Mouse (Mus musculus) layer of hippocampus, postnatal 25 days (tissue): ENCODE data around the gene Fbxo48. TPM values are rescaled to one million over a fixed set of nuclear protein-coding genes. Genes with fewer than 3 reads are reported as not detected.
A peak's percentile ranks its signal among the peaks of the same experiment; 100 is the strongest.

ENCODE experiments used
- DNase-seq, 2 experiments: peaks; one replicate each; pipeline ENCODE4 v3.0.0; 2022; ENCODE audit warnings: mixed read lengths in 2 of 2, low spot score in 1 of 2; ENCODE audit errors: extremely low spot score in 1 of 2
- total RNA-seq, 2 experiments: library from RNA; stranded (reverse); gene quantifications; 2 replicates each; pipeline ENCODE4 v1.2.3; 2021

The Fbxo48 gene
- 1 to 10 TPM in 1 of 2 experiments, under 1 TPM in 1; 0.86 to 1.9 TPM for total RNA-seq

DNA sequence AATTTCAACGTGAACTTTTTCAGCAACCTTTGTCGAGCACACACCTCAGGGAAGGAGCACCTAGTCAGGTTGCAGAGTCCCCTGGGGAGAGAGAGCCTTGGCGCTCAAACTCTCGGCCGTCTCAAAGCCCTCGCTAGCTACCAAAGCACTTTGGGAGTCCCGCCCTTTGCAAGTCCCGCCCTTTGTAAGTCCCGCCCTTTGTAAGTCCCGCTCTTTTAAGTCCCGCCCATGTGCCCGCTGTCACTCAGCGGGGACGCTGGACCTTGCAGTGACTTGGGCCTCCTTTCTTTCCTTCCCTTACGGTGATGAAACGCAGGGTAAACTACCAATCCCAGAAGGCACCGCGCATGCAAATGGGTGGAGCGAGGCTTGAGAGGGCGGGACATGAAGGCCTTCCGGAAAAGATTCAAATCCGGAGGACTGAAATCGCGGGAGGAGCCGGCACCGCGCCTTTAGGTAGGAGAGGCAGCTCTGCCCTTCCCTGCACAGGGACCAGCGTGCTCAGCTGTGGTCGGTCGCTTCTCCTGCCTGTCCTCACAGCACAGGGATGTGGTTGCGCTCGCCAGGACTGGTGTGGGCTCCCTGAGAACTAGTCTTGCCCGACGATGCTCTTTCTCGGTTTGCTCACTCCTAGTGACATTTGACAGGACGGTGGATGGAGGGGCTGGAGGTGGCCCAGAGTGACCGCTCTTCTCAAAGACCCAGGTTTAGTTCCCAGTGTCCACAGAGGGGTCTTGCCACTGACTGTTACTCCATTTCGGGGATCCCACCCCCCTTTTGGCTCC lies at the start of gene Fbxo48:
Gene Fbxo48, plus strand, starts transcription at position 400 of the 785 bp plus-strand sequence.
- DNase-seq: peak; percentile 81 to 82

DNA sequence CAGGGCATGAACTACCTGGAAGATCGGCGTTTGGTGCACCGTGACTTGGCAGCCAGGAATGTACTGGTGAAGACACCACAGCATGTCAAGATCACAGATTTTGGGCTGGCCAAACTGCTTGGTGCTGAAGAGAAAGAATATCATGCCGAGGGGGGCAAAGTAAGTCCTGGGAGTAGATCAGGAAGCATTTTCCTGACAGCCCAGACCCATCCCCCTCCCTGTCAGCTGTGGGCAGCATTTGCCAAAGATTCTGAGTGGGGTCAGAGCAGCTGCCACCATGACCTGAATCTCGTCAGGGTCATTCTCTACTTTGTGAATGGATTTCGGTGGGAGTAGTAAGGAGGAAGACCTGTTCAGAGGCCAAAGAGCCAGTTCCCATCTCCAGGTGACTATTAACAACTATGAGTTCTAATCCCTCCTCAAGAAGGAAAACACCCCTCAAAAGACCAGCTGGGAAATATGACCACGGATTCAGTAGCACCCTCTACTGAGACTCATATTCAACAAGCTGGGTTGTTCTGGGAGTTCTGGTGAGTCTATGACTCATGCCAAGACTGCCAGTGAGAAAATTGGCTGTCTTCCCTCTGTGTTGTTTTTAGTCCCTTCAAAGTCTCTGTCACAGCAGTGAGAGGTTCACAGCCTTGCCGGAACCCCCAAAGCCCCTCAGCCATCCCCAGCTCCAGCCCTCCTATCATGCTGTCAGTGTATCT lies 46.7 kb upstream of the Fbxo48 start:
- DNase-seq: no peak

DNA sequence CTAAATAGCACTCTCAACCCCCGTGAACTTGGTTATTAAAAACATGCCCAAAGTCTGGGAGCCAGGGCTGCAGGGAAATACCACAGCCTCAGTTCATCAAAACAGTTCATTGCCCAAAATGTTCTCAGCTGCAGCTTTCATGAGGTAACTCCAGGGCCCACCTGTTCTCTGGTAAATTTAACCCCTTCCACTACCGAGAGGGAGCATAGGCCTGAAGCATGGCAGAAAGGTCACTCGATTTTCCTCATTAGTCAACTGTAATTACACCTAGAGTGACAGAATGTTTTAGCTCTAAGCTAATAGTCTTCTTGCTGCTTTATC lies 46.2 kb upstream of the Fbxo48 start:
- DNase-seq: no peak

DNA sequence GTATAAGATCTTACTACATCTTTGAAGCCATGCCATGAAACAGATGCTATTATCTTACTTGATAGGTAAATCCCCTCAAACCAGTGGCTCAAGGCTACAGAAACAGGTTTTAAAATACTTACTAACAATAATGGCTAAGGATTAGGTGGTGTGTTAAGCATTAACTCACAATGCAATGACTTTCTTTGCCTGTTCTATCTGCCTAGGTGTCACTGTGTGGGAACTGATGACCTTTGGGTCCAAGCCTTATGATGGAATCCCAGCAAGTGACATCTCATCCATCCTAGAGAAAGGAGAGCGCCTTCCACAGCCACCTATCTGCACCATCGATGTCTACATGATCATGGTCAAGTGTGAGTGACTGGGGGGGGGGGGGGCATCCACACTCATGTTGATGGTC lies 44.6 kb upstream of the Fbxo48 start:
- no peak for DNase-seq

DNA sequence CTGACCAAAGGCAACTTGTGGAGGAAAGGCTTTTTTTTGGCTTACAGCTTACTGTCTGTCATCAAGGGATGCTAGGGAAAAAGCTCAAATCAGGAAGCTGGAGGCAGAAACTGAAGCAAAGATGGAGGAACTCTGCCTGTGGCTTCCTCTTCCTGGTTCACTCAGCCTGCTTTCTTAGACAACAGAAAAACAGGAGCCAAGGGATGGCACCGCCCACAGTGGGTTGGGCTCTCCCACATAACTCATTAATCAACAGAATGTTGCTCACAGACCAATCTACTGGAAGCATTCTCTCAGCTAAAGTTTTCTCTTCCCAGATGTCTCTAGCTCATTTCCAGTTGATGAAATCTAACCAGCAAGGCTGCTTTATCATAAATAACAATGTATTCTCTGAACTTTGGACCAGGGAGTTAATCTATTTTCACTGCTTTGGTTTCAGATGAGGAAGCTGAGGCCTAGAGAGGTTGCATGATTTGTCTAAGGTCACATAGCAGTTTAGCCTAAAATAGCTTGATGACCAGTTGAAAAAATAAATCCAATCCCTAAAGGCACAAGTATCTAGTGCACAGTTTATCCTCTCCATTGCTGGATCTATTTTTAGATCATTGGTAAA lies 43.6 kb upstream of the Fbxo48 start:
- DNase-seq: no peak

DNA sequence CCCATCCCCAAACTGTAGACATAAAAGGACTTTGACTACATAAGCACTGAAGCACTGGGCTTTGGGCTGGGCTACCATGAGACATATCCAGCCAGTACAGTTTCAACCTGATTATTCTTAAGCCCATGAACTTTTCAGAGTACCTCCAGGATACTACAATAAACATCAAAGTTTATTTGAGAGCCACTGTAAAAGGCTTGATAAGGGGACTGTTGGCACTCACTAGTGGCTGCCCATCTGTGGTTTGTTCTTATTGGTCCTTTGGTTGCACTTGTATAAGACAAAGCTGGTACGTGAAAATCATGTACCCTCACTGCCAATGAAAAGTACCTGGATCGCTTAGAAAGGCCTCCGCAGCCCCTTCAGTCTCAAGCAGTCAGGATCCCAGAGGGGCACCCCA lies 36.4 kb upstream of the Fbxo48 start:
- no peak for DNase-seq

DNA sequence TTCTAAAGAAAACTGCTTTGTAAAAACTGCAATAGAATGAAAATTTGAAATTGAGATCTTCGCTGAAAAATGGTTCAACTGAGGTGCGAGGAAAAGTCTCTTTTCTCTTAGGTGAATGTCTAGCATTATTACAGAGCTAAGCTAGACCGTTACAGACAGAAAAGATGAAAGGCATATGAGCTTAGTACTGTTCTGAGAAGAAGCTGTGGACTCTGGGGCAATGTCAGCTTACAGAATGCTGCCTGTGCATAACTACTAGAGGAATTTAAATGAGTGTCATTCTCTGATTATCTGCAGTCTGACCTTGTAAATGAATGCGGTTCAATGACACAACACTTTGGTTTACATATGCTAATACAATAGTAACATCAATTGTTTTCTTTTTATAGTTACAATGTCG lies 35.3 kb upstream of the Fbxo48 start:
- no peak for DNase-seq

DNA sequence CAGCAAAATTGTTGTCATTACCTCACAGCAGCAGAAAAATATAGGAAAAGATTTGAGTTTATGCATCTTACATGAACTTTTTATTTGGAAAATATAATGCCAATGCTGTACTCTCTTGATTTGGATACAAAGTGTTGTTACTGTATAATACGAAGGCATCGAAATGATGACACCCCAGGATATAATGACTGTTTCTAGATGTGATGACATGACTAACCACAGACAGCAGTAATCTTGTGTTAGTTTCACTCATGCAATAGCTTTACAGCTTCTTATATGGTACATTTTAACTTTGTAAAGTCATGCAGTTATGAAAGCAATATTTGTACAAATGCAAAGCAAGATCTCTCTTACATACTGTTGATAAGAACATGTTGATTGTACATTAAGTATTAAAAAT lies 33.7 kb upstream of the Fbxo48 start:
- DNase-seq: no peak

DNA sequence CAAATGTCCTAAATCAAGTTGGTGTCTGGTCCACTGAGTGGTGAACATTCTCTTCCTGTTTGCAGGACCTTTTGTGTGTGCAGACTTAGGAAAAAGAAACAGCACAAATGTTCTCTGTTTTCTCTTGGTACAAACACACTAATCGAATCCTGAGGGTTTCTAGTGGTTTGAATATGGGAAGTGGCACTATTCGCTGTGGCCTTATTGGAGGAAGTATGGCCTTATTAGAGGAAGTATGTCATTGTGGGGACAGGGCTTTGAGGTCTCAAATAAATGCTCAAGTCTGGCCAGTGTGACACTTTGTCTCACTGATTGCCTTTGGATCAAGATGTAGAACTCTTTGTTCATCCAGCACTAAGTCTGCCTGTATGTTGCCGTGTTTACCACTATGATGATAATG lies 19.0 kb upstream of the Fbxo48 start:
- DNase-seq: no peak

DNA sequence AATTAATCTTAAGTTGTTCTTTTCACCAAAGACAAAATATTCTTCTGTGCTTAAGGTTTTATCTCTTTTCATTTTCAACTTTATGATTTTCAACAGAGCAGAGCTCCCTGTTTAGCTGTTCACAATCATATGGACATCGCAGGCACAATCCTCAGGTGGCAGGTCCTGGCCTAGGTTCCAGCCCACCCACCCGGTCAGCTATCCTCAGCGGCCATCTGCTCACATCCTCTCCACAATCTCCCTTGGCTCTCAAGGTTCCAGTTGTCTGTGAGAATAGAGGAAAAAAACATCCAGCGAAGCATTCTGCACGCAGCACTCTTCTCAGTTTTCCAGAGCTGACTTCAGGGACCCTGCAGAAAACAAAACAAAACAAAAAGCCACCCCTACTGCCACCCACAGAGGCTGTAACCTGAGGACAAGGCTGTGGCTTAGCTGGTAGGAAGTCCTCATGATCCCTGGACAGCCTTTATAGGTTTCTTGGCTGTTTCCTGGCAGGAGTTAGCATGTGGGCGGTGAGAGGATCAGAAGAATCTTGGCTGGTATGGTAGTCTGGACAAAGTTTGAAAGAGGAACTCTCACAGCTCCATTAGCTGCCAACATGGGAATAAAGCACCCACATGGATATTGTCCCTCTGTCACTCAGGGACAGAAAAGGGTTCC lies 15.5 kb upstream of the Fbxo48 start:
- no peak for DNase-seq

DNA sequence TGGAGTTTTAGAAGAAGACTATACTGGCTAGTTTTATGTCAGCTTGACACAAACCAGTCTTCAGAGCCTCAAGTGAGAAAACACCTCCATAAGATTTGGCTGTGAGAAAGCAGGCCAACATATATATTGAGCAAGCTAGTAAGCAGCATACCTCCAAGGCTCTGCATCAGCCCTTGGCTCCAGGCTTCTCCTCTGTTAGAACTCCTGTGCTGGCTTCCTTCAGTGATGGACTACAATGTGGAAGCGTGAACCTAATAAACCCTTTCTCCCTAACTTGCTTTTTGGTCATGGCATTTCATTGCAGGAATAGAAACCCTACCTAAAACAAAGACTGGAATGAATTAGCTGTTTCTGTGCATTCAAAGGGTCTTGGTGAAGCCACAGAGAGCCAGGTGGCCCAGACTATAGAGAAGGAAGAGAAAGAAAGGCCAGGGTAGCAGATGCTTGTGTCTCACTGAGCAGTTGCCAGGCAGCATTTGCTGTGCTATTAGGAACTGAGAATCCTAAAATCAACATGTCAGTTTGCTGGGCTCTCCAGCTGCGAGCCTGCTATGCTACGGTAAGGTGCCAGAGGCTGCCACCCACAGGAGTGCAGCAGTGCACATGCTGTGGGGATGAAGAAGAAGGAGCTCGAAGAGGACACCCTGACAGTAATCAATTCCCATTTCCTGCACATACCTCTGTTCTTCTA lies 9.9 kb upstream of the Fbxo48 start:
- DNase-seq: no peak

DNA sequence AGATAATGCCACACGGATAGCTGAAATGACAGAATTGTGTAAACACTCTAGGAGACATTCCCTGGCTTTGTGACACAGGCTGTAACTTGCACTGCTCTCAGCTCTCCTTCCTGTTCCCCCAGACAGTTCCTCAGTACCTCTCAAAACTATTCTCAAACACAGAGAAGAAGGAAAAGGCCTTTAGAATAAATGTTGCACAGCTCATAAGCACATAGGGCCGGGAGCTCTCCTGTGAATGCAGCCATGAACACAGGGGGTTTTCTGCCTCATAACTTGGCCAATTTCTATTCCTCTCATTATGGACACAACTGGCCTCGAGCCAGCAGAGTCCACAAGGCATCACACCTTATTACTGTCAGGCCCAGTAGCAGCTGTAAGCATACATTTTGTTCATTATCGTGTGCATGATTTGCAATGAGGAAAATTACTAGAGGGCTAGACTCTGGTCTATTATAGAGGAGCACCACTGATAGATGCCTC lies 9.2 kb upstream of the Fbxo48 start:
- DNase-seq: no peak

DNA sequence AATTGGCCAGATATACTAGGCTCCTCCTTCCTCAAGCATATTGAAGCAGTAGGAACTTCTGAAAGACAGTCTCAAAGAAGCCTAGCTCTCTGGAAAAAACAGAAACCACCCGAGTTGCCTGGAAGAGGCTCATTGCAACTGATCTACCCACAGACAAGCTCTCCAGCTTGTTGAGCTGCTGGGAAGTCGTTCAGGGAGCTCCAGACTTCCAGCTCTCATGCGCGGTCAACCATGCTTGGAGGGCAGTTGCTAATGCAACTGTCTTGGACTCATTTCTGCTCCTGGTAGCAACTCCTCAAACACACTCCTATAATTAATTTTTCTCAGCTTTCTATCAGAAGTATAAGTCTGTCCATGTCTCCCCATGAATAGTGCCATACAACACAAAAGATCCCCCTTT lies 8.2 kb upstream of the Fbxo48 start:
- no peak for DNase-seq

DNA sequence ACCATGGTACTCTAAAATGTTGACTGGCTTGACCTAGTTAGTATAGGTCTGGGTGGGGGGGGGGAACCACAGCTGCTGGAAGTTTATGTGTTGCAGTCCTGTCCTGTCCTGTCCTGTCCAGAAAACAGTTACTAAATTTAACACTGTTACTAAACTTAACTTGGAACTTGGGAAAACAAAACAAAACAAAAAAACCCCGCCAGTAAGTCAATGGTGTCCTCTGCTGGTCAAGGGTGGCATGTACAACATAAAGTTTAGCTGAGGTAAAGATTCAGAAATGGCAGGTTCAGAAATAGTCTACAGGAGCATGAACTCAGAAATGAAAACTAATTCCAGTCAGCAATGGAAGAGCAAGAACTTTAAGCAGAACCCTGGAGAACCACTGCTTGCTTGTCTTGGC lies 2.4 kb upstream of the Fbxo48 start:
- peak in 1 of 2 experiments; percentile 40 for DNase-seq

DNA sequence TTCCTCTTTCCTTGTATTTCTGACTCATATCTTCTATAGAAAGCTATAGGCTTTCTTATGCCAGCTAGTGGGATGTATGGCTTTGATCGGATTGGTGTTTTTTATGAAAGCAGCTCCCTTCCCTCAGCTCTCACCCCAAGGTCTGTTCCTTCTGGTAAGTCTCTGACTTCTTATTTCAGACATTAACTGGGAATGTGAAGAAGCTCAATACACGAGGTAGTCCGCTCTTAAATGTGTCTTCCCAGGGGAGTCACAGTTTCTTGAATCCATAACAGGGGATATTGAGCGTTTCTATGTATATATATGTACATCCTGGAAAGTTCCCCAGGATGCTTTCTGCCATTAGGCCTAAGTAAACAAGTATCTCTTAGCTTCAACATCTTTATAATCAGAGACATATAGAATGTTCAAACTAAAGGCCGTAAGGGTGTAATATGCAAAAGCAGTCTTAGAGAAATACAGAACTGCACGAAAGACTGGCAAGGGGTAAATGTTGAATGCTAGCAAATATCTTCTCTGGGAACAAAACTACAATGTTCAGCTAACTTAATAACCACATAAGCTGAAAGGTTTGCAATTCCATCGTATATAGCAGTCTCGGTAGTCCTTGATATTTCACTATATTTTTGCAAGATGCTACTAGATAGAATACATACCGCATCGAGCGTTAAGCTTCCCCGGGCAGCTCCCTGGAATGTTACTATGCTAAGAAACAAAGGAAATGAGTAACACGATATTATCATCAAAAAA lies 774 bp upstream of the Fbxo48 start:
- DNase-seq: no peak

DNA sequence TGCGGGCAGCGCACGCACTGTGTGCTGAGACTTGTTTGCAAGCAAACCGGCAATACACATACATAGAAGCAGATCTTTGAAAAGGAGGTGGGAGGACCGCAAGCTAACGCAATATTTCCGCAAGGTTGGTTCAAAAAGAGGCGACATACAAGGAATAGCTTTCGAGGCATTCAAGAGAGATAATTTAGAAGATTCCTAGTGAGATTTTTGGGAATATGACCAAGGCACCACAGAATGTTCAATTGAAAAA lies 511 bp downstream of the Fbxo48 start:
- DNase-seq: no peak

DNA sequence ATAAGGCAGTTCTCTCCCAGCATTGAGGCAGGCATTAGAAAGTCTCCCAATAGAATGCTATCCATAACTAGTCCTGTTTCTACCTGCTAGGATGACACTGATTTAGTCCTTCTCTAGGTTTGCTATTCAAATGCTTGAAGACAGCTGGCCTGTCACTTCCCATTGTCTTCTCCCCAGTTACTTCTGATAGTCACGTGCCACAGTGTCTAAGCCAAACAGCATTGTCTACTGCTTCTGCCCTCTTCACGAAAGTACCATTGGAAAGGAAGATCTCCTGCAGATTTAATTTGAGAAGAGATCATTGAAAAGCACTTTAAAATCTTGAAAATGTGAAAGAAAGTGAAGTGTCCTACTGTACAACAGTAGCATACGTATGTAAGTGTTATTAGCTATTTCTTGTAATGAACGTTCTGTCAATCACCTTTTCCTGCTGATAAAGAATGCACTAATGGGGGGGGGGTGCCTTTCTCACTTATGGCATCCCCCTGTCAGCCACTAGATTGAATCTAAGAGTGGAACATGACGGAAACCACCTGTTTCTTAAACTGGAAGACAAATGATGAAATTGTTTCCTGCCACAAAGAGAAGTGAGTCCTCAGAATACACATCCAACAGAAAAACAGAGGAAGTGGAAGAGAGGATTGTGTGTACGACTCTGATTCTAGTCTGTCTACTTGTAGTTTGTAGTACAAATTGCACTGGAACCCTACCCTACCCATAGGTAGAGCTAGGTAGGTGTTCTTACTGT lies 5.1 kb downstream of the Fbxo48 start:
- DNase-seq: no peak

DNA sequence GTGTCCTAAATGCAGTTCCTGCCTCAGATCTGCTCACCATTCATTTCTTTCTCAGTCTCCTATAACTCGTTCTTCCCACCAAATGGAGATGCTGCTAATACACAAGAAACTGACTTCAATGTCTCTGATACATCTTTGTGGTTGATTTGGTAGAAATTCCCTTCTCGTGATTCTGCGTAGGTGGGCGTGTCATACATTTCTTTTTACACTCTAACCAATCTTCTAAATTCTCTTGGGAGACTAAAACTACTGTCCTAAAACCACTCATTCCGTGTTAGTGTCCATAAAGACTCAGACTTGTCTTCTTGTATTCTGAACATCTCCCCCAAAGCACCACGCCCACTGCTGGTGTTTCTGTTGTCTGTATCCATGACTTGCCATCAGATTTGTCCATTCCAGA lies 5.9 kb downstream of the Fbxo48 start:
- no peak for DNase-seq

DNA sequence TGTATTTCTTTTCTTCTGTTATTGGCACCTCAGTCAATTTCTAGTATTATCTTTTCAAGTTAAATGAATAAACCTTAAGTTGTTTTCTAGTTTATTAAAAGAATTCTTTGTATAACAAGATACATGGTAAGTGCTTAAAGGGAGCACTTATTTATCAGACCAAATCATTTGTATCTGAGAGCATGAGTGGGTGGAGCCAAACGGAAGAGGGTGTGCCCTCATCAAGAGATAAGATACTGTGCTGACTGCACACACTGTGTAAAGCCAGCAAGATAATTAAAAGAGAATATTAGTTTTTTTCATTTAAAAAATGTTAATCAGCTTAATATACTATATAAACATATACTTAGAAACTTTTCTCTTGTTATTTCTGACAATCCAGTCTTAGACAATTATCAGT lies 7.3 kb downstream of the Fbxo48 start:
- no peak for DNase-seq
